Mouse (Mus musculus) heart, embryonic 12.5 days (tissue): ENCODE measurements around the gene Ubash3a. TPM values are rescaled to one million over a fixed set of nuclear protein-coding genes. Genes with fewer than 3 reads are reported as not detected.

ENCODE experiments used
- ATAC-seq: fragments of 200-750 bp; cut with Nextera tagmentation; 2 replicates; pipeline ENCODE4 v1.8.0; 2017; ENCODE audit warnings: moderate TSS enrichment, moderate library complexity; ENCODE audit not compliant: insufficient number of reproducible peaks, low FRiP score
- H3K27ac ChIP-seq: fragments of 300-500 bp; sonication (generic); 2 replicates; pipeline ENCODE4 v1.5.1; 2016; ENCODE audit warnings: mild to moderate bottlenecking, moderate library complexity; ENCODE audit not compliant: poor library complexity, severe bottlenecking
- H3K27me3 ChIP-seq: fragments of 300-500 bp; sonication (generic); replicated peaks from 2 replicates; pipeline ENCODE4 v1.6.1; 2016; ENCODE audit warnings: mild to moderate bottlenecking, moderate library complexity
- H3K36me3 ChIP-seq: fragments of 300-500 bp; sonication (generic); 2 replicates; pipeline ENCODE4 v1.6.1; 2016; ENCODE audit warnings: mild to moderate bottlenecking, moderate library complexity
- H3K4me1 ChIP-seq: fragments of 300-500 bp; sonication (generic); replicated peaks from 2 replicates; pipeline ENCODE4 v1.6.1; 2016; ENCODE audit warnings: mild to moderate bottlenecking
- H3K4me2 ChIP-seq: fragments of 300-500 bp; sonication (generic); 2 replicates; pipeline ENCODE4 v1.6.1; 2016; ENCODE audit warnings: mild to moderate bottlenecking, moderate library complexity
- H3K4me3 ChIP-seq: fragments of 300-500 bp; sonication (generic); 2 replicates; pipeline ENCODE4 v1.5.1; 2016; ENCODE audit warnings: mild to moderate bottlenecking
- H3K9ac ChIP-seq: fragments of 300-500 bp; sonication (generic); 2 replicates; pipeline ENCODE4 v1.6.1; 2016; ENCODE audit warnings: mild to moderate bottlenecking, moderate library complexity
- H3K9me3 ChIP-seq: fragments of 300-500 bp; sonication (generic); replicated peaks from 2 replicates; pipeline ENCODE4 v1.6.1; 2016; ENCODE audit warnings: mild to moderate bottlenecking, moderate library complexity
- WGBS: fragments of 180-500 bp; shearing (Covaris S2); methylation state at CpG from one replicate; pipeline ENCODE4 v1.1.7; 2016; 5-methylcytosine and 5-hydroxymethylcytosine counted together
- polyA plus RNA-seq: library from polyadenylated mRNA; unstranded; fragments of >200 nt; fragmentation: Nextera tagmentation; extraction: Ambion mirVana; gene quantifications from 2 replicates; pipeline ENCODE4 v1.2.1, GENCODE M21; 2016

Gene Ubash3a
- polyA plus RNA-seq, 1 experiment from 2014 or later = 0.80 TPM

GRCm38 (mm10) chr17:31241156-31241555 lies 33.5 kb downstream of the Ubash3a start:
- Histone ChIP-seq H3K27ac (no peak overlapping the region), H3K27me3 (no peaks in the 10 kb centered on the region; the same call in 1 of the 2 replicates), H3K36me3 (no peaks in the 10 kb centered on the region), H3K4me2 (no peak overlapping the region), H3K4me3 (no peak overlapping the region), H3K9me3 (peaks cover 5% of the 10 kb centered on the region), H3K9ac (no peak overlapping the region), H3K4me1 (peaks cover 8% of the 10 kb centered on the region)
- ATAC-seq = no peak
- WGBS = 75% methylated on average over 8 of the region's 8 CpGs

GRCm38 (mm10) chr17:31242764-31243163 lies 35.1 kb downstream of the Ubash3a start:
- Histone ChIP-seq H3K4me3 (no peak overlapping the region), H3K4me1 (peaks cover 8% of the 10 kb centered on the region), H3K9ac (no peak overlapping the region), H3K4me2 (no peak overlapping the region), H3K9me3 (peaks cover 5% of the 10 kb centered on the region), H3K36me3 (no peaks in the 10 kb centered on the region), H3K27me3 (no peaks in the 10 kb centered on the region; the same call in 1 of the 2 replicates), H3K27ac (no peak overlapping the region)
- WGBS = 0% methylated on average over 1 of the region's 1 CpGs
- no peak for ATAC-seq

GRCm38 (mm10) chr17:31245321-31245720 lies 37.6 kb downstream of the Ubash3a start:
- no peak overlapping the region for H3K27ac ChIP-seq
- H3K36me3 ChIP-seq = no peaks in the 10 kb centered on the region
- H3K9ac ChIP-seq = no peak overlapping the region
- no peak for ATAC-seq
- H3K4me3 ChIP-seq = no peak overlapping the region
- peaks cover 5% of the 10 kb centered on the region for H3K9me3 ChIP-seq
- H3K4me1 ChIP-seq = peaks cover 8% of the 10 kb centered on the region
- H3K27me3 ChIP-seq = peaks cover 5% of the 10 kb centered on the region; the same call in 1 of the 2 replicates
- 26% methylated on average over 5 of the region's 5 CpGs for WGBS
- no peak overlapping the region for H3K4me2 ChIP-seq

DNA sequence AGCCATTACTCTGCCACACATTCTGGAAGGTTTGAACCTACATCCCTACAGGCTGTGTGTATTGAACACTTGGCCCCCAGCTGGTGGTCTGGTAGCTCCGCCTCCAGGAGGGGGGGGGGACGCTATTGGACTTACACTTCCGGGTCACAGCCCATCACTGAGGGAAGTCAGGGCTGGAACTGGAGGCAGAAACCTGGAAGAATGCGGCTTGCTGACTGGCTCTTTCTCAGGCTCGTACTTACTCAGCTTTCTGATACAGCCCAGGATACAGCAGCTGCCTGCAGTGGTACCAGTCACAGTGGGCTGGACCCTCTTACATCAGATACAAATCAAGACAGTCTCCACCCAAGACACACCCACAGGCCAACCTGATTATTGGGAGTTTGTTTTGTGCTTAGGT lies 39.5 kb downstream of the Ubash3a start:
- WGBS = 25% methylated on average over 5 of the region's 5 CpGs
- no peaks in the 10 kb centered on the region for H3K36me3 ChIP-seq
- H3K4me3 ChIP-seq = no peak overlapping the region
- peaks cover 5% of the 10 kb centered on the region for H3K9me3 ChIP-seq
- H3K4me2 ChIP-seq = no peak overlapping the region
- no peak overlapping the region for H3K9ac ChIP-seq
- no peak for ATAC-seq
- 0 out of 2 replicates have a peak, but pooled peaks cover 5% of the 10 kb centered on the region for H3K27me3 ChIP-seq
- peaks cover 8% of the 10 kb centered on the region for H3K4me1 ChIP-seq
- H3K27ac ChIP-seq = no peak overlapping the region

DNA sequence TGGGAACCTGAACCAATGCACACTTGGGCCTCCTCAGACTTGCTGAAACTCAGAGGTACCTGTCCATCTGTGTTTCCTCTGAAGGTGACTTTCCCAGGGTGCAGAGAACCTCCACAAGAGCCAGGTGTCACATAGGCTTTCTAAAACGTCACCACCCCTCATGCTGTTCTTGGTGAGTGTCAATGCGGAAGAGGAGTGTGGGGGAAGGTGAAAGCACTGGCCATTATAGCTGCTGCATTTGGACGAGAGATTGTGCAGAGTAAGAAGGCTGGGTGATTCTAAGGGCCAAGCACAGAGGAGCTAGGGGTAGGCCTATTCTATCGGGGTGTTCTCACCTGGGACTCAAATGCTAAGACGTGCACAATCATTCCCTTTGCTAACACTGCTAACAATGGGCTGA lies 46.3 kb downstream of the Ubash3a start:
- 49% methylated on average over 5 of the region's 5 CpGs for WGBS

GRCm38 (mm10) chr17:31254463-31254931 lies 46.8 kb downstream of the Ubash3a start:
- ATAC-seq = no peak
- no peaks in the 10 kb centered on the region for H3K9me3 ChIP-seq
- H3K4me3 ChIP-seq = no peak overlapping the region
- no peak overlapping the region for H3K4me2 ChIP-seq
- no peaks in the 10 kb centered on the region for H3K36me3 ChIP-seq
- 21% methylated on average over 9 of the region's 9 CpGs for WGBS
- 0 out of 2 replicates have a peak, but pooled peaks cover 7% of the 10 kb centered on the region for H3K27me3 ChIP-seq
- no peak overlapping the region for H3K27ac ChIP-seq
- no peaks in the 10 kb centered on the region for H3K4me1 ChIP-seq
- no peak overlapping the region for H3K9ac ChIP-seq

More for the DNA sequence above, 46.3 kb downstream of the Ubash3a start:
- no peak overlapping the region for H3K4me2 ChIP-seq
- no peak overlapping the region for H3K9ac ChIP-seq
- no peaks in the 10 kb centered on the region for H3K36me3 ChIP-seq
- no peak for ATAC-seq
- no peaks in the 10 kb centered on the region for H3K4me1 ChIP-seq
- no peak overlapping the region for H3K4me3 ChIP-seq
- no peaks in the 10 kb centered on the region for H3K9me3 ChIP-seq
- no peak overlapping the region for H3K27ac ChIP-seq
- H3K27me3 ChIP-seq = 0 out of 2 replicates have a peak, but pooled peaks cover 7% of the 10 kb centered on the region

DNA sequence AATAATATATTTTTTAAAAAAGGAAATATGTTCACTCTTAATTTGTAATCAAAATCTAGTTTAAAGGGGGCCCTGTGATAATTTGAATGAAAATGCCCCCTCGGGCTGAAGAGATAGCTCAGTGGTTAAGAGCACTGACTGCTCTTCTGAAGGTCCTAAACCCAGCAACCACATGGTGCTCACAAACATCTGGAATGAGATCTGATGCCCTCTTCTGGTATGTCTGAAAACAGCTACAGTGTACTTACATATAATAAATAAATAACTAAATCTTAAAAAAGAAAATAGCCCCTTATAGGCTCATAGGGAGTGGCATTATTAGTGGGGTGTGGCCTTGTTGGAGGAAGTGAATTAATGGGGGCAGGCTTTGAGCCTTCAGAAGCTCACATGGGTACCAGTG lies 49.5 kb downstream of the Ubash3a start:
- H3K36me3 ChIP-seq = no peaks in the 10 kb centered on the region
- H3K4me3 ChIP-seq = no peak overlapping the region
- no peaks in the 10 kb centered on the region for H3K4me1 ChIP-seq
- no peak for ATAC-seq
- H3K9ac ChIP-seq = no peak overlapping the region
- 0 out of 2 replicates have a peak, but pooled peaks cover 7% of the 10 kb centered on the region for H3K27me3 ChIP-seq
- H3K4me2 ChIP-seq = no peak overlapping the region
- H3K9me3 ChIP-seq = no peaks in the 10 kb centered on the region
- 78% methylated on average over 1 of the region's 1 CpGs for WGBS
- H3K27ac ChIP-seq = no peak overlapping the region

DNA sequence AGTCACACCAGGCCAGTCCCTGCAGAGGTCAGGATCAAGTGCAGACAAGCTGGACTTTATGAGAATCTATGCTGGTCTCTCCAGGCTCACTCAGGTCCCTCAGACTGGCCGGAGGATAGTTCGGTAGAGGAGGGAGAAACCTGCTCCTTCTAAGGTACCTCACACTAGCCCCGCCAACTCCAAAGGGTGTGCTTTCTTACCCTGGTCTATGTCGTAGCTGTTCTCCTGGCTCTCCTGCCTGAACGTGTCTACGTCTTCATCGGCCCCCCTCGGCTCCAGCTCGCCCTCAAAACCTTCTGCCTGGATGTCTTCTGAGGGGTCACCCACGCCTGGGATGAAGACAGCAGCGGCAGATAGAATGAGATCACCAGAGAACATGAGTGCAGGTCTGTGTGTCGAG lies 50.2 kb downstream of the Ubash3a start:
- Histone ChIP-seq H3K4me1 (no peaks in the 10 kb centered on the region), H3K4me3 (no peak overlapping the region), H3K27me3 (0 out of 2 replicates have a peak, but pooled peaks cover 7% of the 10 kb centered on the region), H3K36me3 (no peaks in the 10 kb centered on the region), H3K9ac (no peak overlapping the region), H3K4me2 (no peak overlapping the region), H3K9me3 (no peaks in the 10 kb centered on the region), H3K27ac (no peak overlapping the region)
- ATAC-seq = no peak
- 83% methylated on average over 12 of the region's 12 CpGs for WGBS

DNA sequence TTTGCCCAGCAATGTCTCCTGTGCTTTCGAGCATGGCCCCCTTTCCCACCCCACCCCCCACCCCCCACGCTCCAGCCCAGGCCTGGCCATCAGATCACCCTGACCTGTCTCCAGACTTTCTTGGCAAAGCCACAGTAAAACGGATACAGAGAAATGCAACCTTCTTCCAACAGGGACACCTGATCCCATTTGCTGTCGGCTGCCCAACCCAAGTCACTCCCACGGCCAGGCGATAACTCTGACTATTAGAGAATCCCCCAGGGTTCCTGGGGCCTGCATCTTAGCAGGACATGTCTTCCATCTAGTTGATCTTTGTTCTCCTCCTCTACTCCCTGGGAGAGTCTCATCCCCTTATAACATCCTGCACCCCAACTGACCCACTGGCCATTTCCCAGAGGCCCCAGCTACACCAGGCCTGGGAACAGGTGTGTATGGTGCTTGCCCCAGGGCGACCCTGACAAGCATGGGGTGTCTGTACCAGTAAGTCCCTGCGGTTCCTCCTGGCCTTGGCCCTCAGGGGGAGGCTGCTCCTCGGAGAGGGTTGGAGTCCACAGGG lies 50.7 kb downstream of the Ubash3a start:
- WGBS = 76% methylated on average over 9 of the region's 9 CpGs
- H3K9me3 ChIP-seq = no peaks in the 10 kb centered on the region
- H3K9ac ChIP-seq = no peak overlapping the region
- no peaks in the 10 kb centered on the region for H3K4me1 ChIP-seq
- H3K27ac ChIP-seq = no peak overlapping the region
- no peaks in the 10 kb centered on the region for H3K36me3 ChIP-seq
- H3K27me3 ChIP-seq = 0 out of 2 replicates have a peak, but pooled peaks cover 7% of the 10 kb centered on the region
- no peak overlapping the region for H3K4me2 ChIP-seq
- no peak for ATAC-seq
- no peak overlapping the region for H3K4me3 ChIP-seq

- no peak for ATAC-seq
- Histone ChIP-seq H3K4me1 (no peaks in the 10 kb centered on the region), H3K9ac (no peak overlapping the region), H3K4me3 (no peak overlapping the region), H3K4me2 (no peak overlapping the region), H3K9me3 (no peaks in the 10 kb centered on the region; the same call in 1 of the 2 replicates), H3K36me3 (no peaks in the 10 kb centered on the region), H3K27me3 (0 out of 2 replicates have a peak, but pooled peaks cover 3% of the 10 kb centered on the region), H3K27ac (no peak overlapping the region)
- 74% methylated on average over 4 of the region's 4 CpGs for WGBS
Observed at GRCm38 (mm10) chr17:31259145-31259544, 51.5 kb downstream of the Ubash3a start.

GRCm38 (mm10) chr17:31259825-31260224 lies 52.2 kb downstream of the Ubash3a start:
- 65% methylated on average over 4 of the region's 4 CpGs for WGBS
- Histone ChIP-seq H3K27ac (no peak overlapping the region), H3K27me3 (no peaks in the 10 kb centered on the region), H3K4me2 (no peak overlapping the region), H3K4me1 (no peaks in the 10 kb centered on the region), H3K9me3 (no peaks in the 10 kb centered on the region; the same call in 1 of the 2 replicates), H3K4me3 (no peak overlapping the region), H3K9ac (no peak overlapping the region), H3K36me3 (no peaks in the 10 kb centered on the region)
- ATAC-seq = no peak

DNA sequence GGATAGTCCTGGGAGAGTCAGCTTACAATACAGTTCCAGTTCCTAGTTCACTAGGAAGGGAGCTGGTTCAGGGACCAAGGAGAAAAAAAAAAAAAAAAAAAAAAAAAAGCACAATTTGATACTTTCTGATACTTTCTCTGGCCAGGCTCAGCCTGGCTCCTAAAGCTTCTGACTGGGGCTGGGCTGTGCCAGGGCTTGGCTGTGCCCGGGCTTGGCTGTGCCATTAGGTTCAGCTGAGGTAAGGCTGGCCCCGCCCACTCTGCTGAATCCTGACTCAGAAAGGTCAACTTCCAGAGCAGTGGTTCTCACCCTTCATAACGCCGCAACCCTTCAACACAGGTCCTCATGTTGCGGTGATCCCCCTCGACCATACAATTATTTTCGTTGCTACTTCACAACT lies 52.8 kb downstream of the Ubash3a start:
- Histone ChIP-seq H3K27ac (no peak overlapping the region), H3K36me3 (no peaks in the 10 kb centered on the region), H3K4me1 (no peaks in the 10 kb centered on the region), H3K9me3 (no peaks in the 10 kb centered on the region; the same call in 1 of the 2 replicates), H3K4me2 (no peak overlapping the region), H3K4me3 (no peak overlapping the region), H3K9ac (no peak overlapping the region), H3K27me3 (no peaks in the 10 kb centered on the region)
- 78% methylated on average over 7 of the region's 7 CpGs for WGBS
- no peak for ATAC-seq
